ENCODE assay signal across 14 mouse cellular contexts in genomic region chr4:44555576-44555975, GRCm38 (mm10).
"Had no signal": no experiment of that assay in that cellular context is flagged by ENCODE, and none has a peak within 500 bp of the region (broad histone marks: within the 10 kb centered on the region; RNA-seq: fewer than 3 reads in every experiment).

No protein-coding gene starts in this region.

- H3K4me3 ChIP-seq: megakaryocyte, embryonic 14.5 days; midbrain, embryonic 13.5 days; midbrain, embryonic 15.5 days; neural tube, embryonic 12.5 days had no signal

- H3K27me3 ChIP-seq: midbrain, embryonic 15.5 days had no signal

- H3K9me3 ChIP-seq: midbrain, embryonic 13.5 days; midbrain, embryonic 15.5 days; neural tube, embryonic 12.5 days had no signal

- H3K4me1 ChIP-seq: megakaryocyte, embryonic 14.5 days had no signal

- DNase-seq: lung, adult 18-20 months; lung, embryonic 14.5 days; lung, postnatal 10 days; lung, postnatal 36 days; right cerebral cortex, postnatal 25 days; right cerebral cortex, postnatal 4 days; spleen, adult 18-20 months; thymus, adult 18-20 months; thymus, postnatal 14 days; thymus, postnatal 36 days had no signal

- H3K36me3 ChIP-seq: midbrain, embryonic 13.5 days; midbrain, embryonic 15.5 days; neural tube, embryonic 12.5 days had no signal
